Mouse (Mus musculus) forebrain, embryonic 14.5 days (tissue): Measurements from ENCODE around the gene Cby1. TPM values are rescaled to one million over a fixed set of nuclear protein-coding genes. Genes with fewer than 3 reads are reported as not detected.

Source experiments
- ATAC-seq: fragments of 200-750 bp; cut with Nextera tagmentation; 2 replicates; pipeline ENCODE4 v1.8.0; 2017; ENCODE audit warnings: mild to moderate bottlenecking, moderate library complexity
- DNase-seq: peaks from one replicate; pipeline ENCODE4 v3.0.0-alpha.2; 2015; ENCODE audit warnings: low spot score
- H3K27ac ChIP-seq: fragments of 300-500 bp; sonication (generic); 2 replicates; pipeline ENCODE4 v1.5.1; 2014; ENCODE audit warnings: low read depth, mild to moderate bottlenecking, control low read depth, low read length, moderate library complexity
- H3K27me3 ChIP-seq: fragments of 300-500 bp; sonication (generic); replicated peaks from 2 replicates; pipeline ENCODE4 v1.6.1; 2014; ENCODE audit warnings: low read length, control low read depth, mixed read lengths; ENCODE audit not compliant: control insufficient read depth, insufficient read depth
- H3K36me3 ChIP-seq: fragments of 300-500 bp; sonication (generic); 2 replicates; pipeline ENCODE4 v1.6.1; 2014; ENCODE audit warnings: low read length, control low read depth; ENCODE audit not compliant: control insufficient read depth, insufficient read depth
- H3K4me1 ChIP-seq: fragments of 300-500 bp; sonication (generic); 2 replicates; pipeline ENCODE4 v1.6.1; 2014; ENCODE audit warnings: antibody characterized with exemption, low read length, control low read depth; ENCODE audit not compliant: control insufficient read depth, insufficient read depth
- H3K4me2 ChIP-seq: fragments of 300-500 bp; sonication (generic); 2 replicates; pipeline ENCODE4 v1.6.1; 2014; ENCODE audit warnings: mild to moderate bottlenecking, control low read depth, low read length
- H3K4me3 ChIP-seq: fragments of 300-500 bp; sonication (generic); 2 replicates; pipeline ENCODE4 v1.5.1; 2014; ENCODE audit warnings: low read depth, low read length, control low read depth
- H3K9ac ChIP-seq: fragments of 300-500 bp; sonication (generic); 2 replicates; pipeline ENCODE4 v1.6.1; 2014; ENCODE audit warnings: mild to moderate bottlenecking, low read length, control low read depth, moderate library complexity
- H3K9me3 ChIP-seq: fragments of 300-500 bp; sonication (generic); replicated peaks from 2 replicates; pipeline ENCODE4 v1.6.1; 2016; ENCODE audit warnings: low read length, control low read depth, mixed read lengths; ENCODE audit not compliant: control insufficient read depth
- whole genome bisulfite sequencing: fragments of 180-500 bp; shearing (Covaris S2); extraction: QIAGEN DNeasy Blood & Tissue Kit; methylation state at CpG from one replicate; pipeline ENCODE4 v1.1.7; 2014; 5-methylcytosine and 5-hydroxymethylcytosine counted together
- polyA plus RNA-seq: library from polyadenylated mRNA; unstranded; fragments of >200 nt; fragmentation: Nextera tagmentation; extraction: Ambion mirVana; gene quantifications from 2 replicates; pipeline ENCODE4 v1.2.1, GENCODE M21; 2014

Cby1 gene
- polyA plus RNA-seq, 1 experiment from 2014 or later, result 111 TPM

GRCm38 (mm10) chr15:79706603-79707214 lies 47.7 kb downstream of the Cby1 start:
- 81% methylated on average over 17 of the region's 17 CpGs for WGBS
- H3K9me3 ChIP-seq, result no peaks in the 10 kb centered on the region
- H3K36me3 ChIP-seq, result peaks cover 44% of the 10 kb centered on the region
- no peak overlapping the region for H3K27ac ChIP-seq
- H3K27me3 ChIP-seq, result no peaks in the 10 kb centered on the region
- H3K9ac ChIP-seq, result no peak overlapping the region
- no peak overlapping the region for H3K4me3 ChIP-seq
- H3K4me1 ChIP-seq, result no peaks in the 10 kb centered on the region
- no peak overlapping the region for H3K4me2 ChIP-seq
- DNase-seq (peak; percentile 13), ATAC-seq (no peak)

- no peak for DNase-seq
- no peak overlapping the region for H3K4me2 ChIP-seq
- no peaks in the 10 kb centered on the region for H3K27me3 ChIP-seq
- H3K9ac ChIP-seq, result no peak overlapping the region
- no peaks in the 10 kb centered on the region for H3K9me3 ChIP-seq
- H3K4me3 ChIP-seq, result no peak overlapping the region
- peaks cover 60% of the 10 kb centered on the region for H3K36me3 ChIP-seq
- H3K4me1 ChIP-seq, result no peaks in the 10 kb centered on the region
- 85% methylated on average over 5 of the region's 5 CpGs for WGBS
- ATAC-seq, result no peak
- no peak overlapping the region for H3K27ac ChIP-seq
Measured at GRCm38 (mm10) chr15:79708229-79708822, 49.3 kb downstream of the Cby1 start.

- Histone ChIP-seq H3K27ac (no peak overlapping the region), H3K9me3 (no peaks in the 10 kb centered on the region), H3K27me3 (no peaks in the 10 kb centered on the region), H3K36me3 (peaks cover 97% of the 10 kb centered on the region), H3K9ac (no peak overlapping the region), H3K4me3 (no peak overlapping the region), H3K4me1 (no peaks in the 10 kb centered on the region), H3K4me2 (no peak overlapping the region)
- DNase-seq (no peak), ATAC-seq (no peak)
- WGBS, result 93% methylated on average over 7 of the region's 7 CpGs
Measured at GRCm38 (mm10) chr15:79715646-79716045, 56.6 kb downstream of the Cby1 start.

GRCm38 (mm10) chr15:79716710-79717109 lies 57.7 kb downstream of the Cby1 start:
- no peaks in the 10 kb centered on the region for H3K9me3 ChIP-seq
- H3K27ac ChIP-seq, result no peak overlapping the region
- peaks cover 95% of the 10 kb centered on the region for H3K36me3 ChIP-seq
- 85% methylated on average over 6 of the region's 6 CpGs for WGBS
- H3K9ac ChIP-seq, result no peak overlapping the region
- no peak overlapping the region for H3K4me3 ChIP-seq
- no peaks in the 10 kb centered on the region for H3K4me1 ChIP-seq
- no peak for ATAC-seq
- DNase-seq, result no peak
- H3K27me3 ChIP-seq, result no peaks in the 10 kb centered on the region
- no peak overlapping the region for H3K4me2 ChIP-seq

Other genes starting within 250 kb of the Cby1 start
- gene Csnk1e, start 203.6 kb upstream of the Cby1 start, polyA plus RNA-seq, result 114 and 158 TPM in 2 replicates
- 0.18 TPM in 1 of 2 replicates, not detected in the other for gene Kcnj4, start 154.0 kb upstream of the Cby1 start, polyA plus RNA-seq
- gene Kdelr3, start 142.8 kb upstream of the Cby1 start, polyA plus RNA-seq, result 6.8 and 8.4 TPM in 2 replicates
- 88.7 and 97.1 TPM in 2 replicates for gene Ddx17, start 112.5 kb upstream of the Cby1 start, polyA plus RNA-seq
- gene Dmc1, start 54.1 kb upstream of the Cby1 start, polyA plus RNA-seq, result 0.43 and 0.74 TPM in 2 replicates
- 3.4 and 5.3 TPM in 2 replicates for gene Fam227a, start 243 bp upstream of the Cby1 start, polyA plus RNA-seq
- gene Tomm22, start 11.7 kb downstream of the Cby1 start, polyA plus RNA-seq, result 299 and 300 TPM in 2 replicates
- gene Josd1, start 28.7 kb downstream of the Cby1 start, polyA plus RNA-seq, result 14.7 and 15.2 TPM in 2 replicates
- 36.2 and 43.5 TPM in 2 replicates for gene Gtpbp1, start 31.6 kb downstream of the Cby1 start, polyA plus RNA-seq
- gene Sun2, start 83.3 kb downstream of the Cby1 start, polyA plus RNA-seq, result 4.8 and 7.6 TPM in 2 replicates
- gene Dnal4, start 118.7 kb downstream of the Cby1 start, polyA plus RNA-seq, result 96.1 and 101 TPM in 2 replicates
- 7.6 and 8.5 TPM in 2 replicates for gene Nptxr, start 145.6 kb downstream of the Cby1 start, polyA plus RNA-seq
- gene Npcd, start 175.0 kb downstream of the Cby1 start, polyA plus RNA-seq, result not detected in 2 replicates
- gene Cbx6, start 175.5 kb downstream of the Cby1 start, polyA plus RNA-seq, result 18.1 and 29.1 TPM in 2 replicates
- gene Apobec3, start 232.5 kb downstream of the Cby1 start, polyA plus RNA-seq, result 4.8 and 5.6 TPM in 2 replicates